Mouse (Mus musculus): ENCODE data around the gene Gabrr1. TPM values are rescaled to one million over a fixed set of nuclear protein-coding genes. Genes with fewer than 3 reads are reported as not detected.

Gabrr1 gene
- polyA plus RNA-seq (2012; rRNA removed), result not detected in 2 replicates

GRCm38 (mm10) chr4:33132221-33132620 is at the start of gene Gabrr1:
TSS of gene Gabrr1 (plus strand) at chr4:33132521.

GRCm38 (mm10) chr4:33189735-33190036 is 57.4 kb downstream of the Gabrr1 start, which contains the start of gene Pm20d2:
TSS of gene Pm20d2 (minus strand) at chr4:33189737.

GRCm38 (mm10) chr4:33208881-33209841 is 76.8 kb downstream of the Gabrr1 start, which contains the start of gene Srsf12:
TSS of gene Srsf12 (plus strand) at chr4:33208991.

Other genes with a start within 250 kb of the Gabrr1 start
- 0.32 and 0.35 TPM in 2 replicates for gene Ankrd6, start 181.7 kb upstream of the Gabrr1 start, polyA plus RNA-seq (2012; rRNA removed)
- gene Rragd, start 149.5 kb upstream of the Gabrr1 start, polyA plus RNA-seq (2012; rRNA removed), result 2.6 TPM in 2 replicates
- gene Ube2j1, start 101.1 kb upstream of the Gabrr1 start, polyA plus RNA-seq (2012; rRNA removed), result 13.3 and 15.6 TPM in 2 replicates
- gene Gabrr2, start 69.5 kb upstream of the Gabrr1 start, polyA plus RNA-seq (2012; rRNA removed), result 0.01 and 0.03 TPM in 2 replicates
- gene Pm20d2, start 57.2 kb downstream of the Gabrr1 start, polyA plus RNA-seq (2012; rRNA removed), result 0.10 and 0.17 TPM in 2 replicates
- gene Srsf12, start 76.5 kb downstream of the Gabrr1 start, polyA plus RNA-seq (2012; rRNA removed), result 0.09 and 0.14 TPM in 2 replicates
- 17.3 and 19.1 TPM in 2 replicates for gene Pnrc1, start 157.6 kb downstream of the Gabrr1 start, polyA plus RNA-seq (2012; rRNA removed)
- 4.1 and 5.2 TPM in 2 replicates for gene Rngtt, start 177.8 kb downstream of the Gabrr1 start, polyA plus RNA-seq (2012; rRNA removed)

Measured in liver, embryonic 14 days (tissue).